Mouse (Mus musculus) thymus, adult 2 months (tissue): ENCODE measurements around the gene Trappc13. TPM values are rescaled to one million over a fixed set of nuclear protein-coding genes. Genes with fewer than 3 reads are reported as not detected.

Experiments used
- DNase-seq: peaks from one replicate; pipeline ENCODE4 v3.0.0; 2021
- H3K27ac ChIP-seq: fragments of 200-500 bp; 2 replicates; pipeline ENCODE4 v1.5.1; 2012; ENCODE audit warnings: low read length, control low read depth; ENCODE audit not compliant: control insufficient read depth, insufficient read depth
- H3K27me3 ChIP-seq: fragments of 200-500 bp; 2 replicates; pipeline ENCODE4 v1.6.1; 2012; ENCODE audit warnings: mild to moderate bottlenecking, low read length, moderate library complexity, mixed read lengths; ENCODE audit not compliant: control insufficient read depth, insufficient read depth
- H3K36me3 ChIP-seq: fragments of 200-500 bp; 2 replicates; pipeline ENCODE4 v1.6.1; 2012; ENCODE audit warnings: mild to moderate bottlenecking, low read length, moderate library complexity; ENCODE audit not compliant: control insufficient read depth, insufficient read depth
- H3K4me1 ChIP-seq: fragments of 200-500 bp; replicated peaks from 2 replicates; pipeline ENCODE4 v1.6.1; 2012; ENCODE audit warnings: low read length; ENCODE audit not compliant: control insufficient read depth, insufficient read depth
- H3K4me3 ChIP-seq: fragments of 200-500 bp; 2 replicates; pipeline ENCODE4 v1.5.1; 2012; ENCODE audit warnings: mild to moderate bottlenecking, low read length, control low read depth, moderate library complexity; ENCODE audit not compliant: control insufficient read depth, insufficient read depth
- CTCF ChIP-seq: fragments of 200-500 bp; IDR thresholded peaks from 2 replicates; pipeline ENCODE4 v1.5.1; 2012; ENCODE audit warnings: mild to moderate bottlenecking, control low read depth, low read length, moderate library complexity, borderline replicate concordance; ENCODE audit not compliant: control insufficient read depth, poor library complexity, insufficient read depth; ENCODE audit errors: extremely low read depth
- POLR2A ChIP-seq: fragments of 200-500 bp; IDR thresholded peaks from 2 replicates; pipeline ENCODE4 v1.6.1; 2012; ENCODE audit warnings: mild to moderate bottlenecking, low read length, control low read depth, moderate library complexity; ENCODE audit not compliant: control insufficient read depth, poor library complexity, insufficient read depth; ENCODE audit errors: extremely low read depth
- WGBS: fragments of 180-500 bp; shearing (Covaris S2); methylation state at CpG from one replicate; pipeline ENCODE4 v1.1.7; 2018; 5-methylcytosine and 5-hydroxymethylcytosine counted together
- polyA plus RNA-seq: library from polyadenylated mRNA; depleted of rRNA; stranded (reverse); fragments of >200 nt; gene quantifications from 2 replicates; pipeline ENCODE4 v1.2.3, GENCODE M21; 2012; rRNA removed

Trappc13 gene
- polyA plus RNA-seq, 1 experiment, result 10.4 TPM

GRCm38 (mm10) chr13:104108651-104109287, 69.5 kb downstream of the Trappc13 start:
- Histone ChIP-seq H3K4me1 (peaks cover 16% of the 10 kb centered on the region), H3K4me3 (peak overlapping the region; percentile 59), H3K27ac (no peak overlapping the region), H3K36me3 (no peaks in the 10 kb centered on the region), H3K27me3 (no peaks in the 10 kb centered on the region)
- 1% methylated on average over 24 of the region's 24 CpGs for WGBS
- no peak for DNase-seq
- TF ChIP-seq POLR2A, result no peak
- no peak for TF ChIP-seq CTCF

- no peaks in the 10 kb centered on the region for H3K4me1 ChIP-seq
- H3K4me3 ChIP-seq, result no peak overlapping the region
- DNase-seq, result no peak
- H3K27ac ChIP-seq, result no peak overlapping the region
- no peaks in the 10 kb centered on the region for H3K36me3 ChIP-seq
- H3K27me3 ChIP-seq, result no peaks in the 10 kb centered on the region
- no peak for TF ChIP-seq POLR2A
- TF ChIP-seq CTCF, result no peak
- WGBS, result 93% methylated on average over 5 of the region's 5 CpGs
Measured at GRCm38 (mm10) chr13:104101606-104102235, 76.5 kb downstream of the Trappc13 start.

- 97% methylated on average over 4 of the region's 4 CpGs for WGBS
- Histone ChIP-seq H3K36me3 (no peaks in the 10 kb centered on the region), H3K4me1 (no peaks in the 10 kb centered on the region), H3K27me3 (no peaks in the 10 kb centered on the region), H3K4me3 (no peak overlapping the region), H3K27ac (no peak overlapping the region)
- DNase-seq, result no peak
- no peak for TF ChIP-seq CTCF
- no peak for TF ChIP-seq POLR2A
Measured at GRCm38 (mm10) chr13:104100416-104100815, 77.9 kb downstream of the Trappc13 start.

GRCm38 (mm10) chr13:104097190-104097589, 81.1 kb downstream of the Trappc13 start:
- Histone ChIP-seq H3K4me1 (no peaks in the 10 kb centered on the region), H3K27me3 (no peaks in the 10 kb centered on the region), H3K27ac (no peak overlapping the region), H3K4me3 (no peak overlapping the region), H3K36me3 (no peaks in the 10 kb centered on the region)
- no peak for DNase-seq
- no peak for TF ChIP-seq POLR2A
- no peak for TF ChIP-seq CTCF
- 99% methylated on average over 7 of the region's 7 CpGs for WGBS

GRCm38 (mm10) chr13:104095955-104096354, 82.3 kb downstream of the Trappc13 start:
- Histone ChIP-seq H3K36me3 (no peaks in the 10 kb centered on the region), H3K4me1 (no peaks in the 10 kb centered on the region), H3K27ac (no peak overlapping the region), H3K27me3 (no peaks in the 10 kb centered on the region), H3K4me3 (no peak overlapping the region)
- DNase-seq, result no peak
- WGBS, result 96% methylated on average over 7 of the region's 7 CpGs
- TF ChIP-seq POLR2A (no peak), CTCF (no peak)

GRCm38 (mm10) chr13:104094531-104095385, 83.5 kb downstream of the Trappc13 start:
- no peak for DNase-seq
- TF ChIP-seq POLR2A (no peak), CTCF (no peak)
- no peak overlapping the region for H3K27ac ChIP-seq
- no peaks in the 10 kb centered on the region for H3K36me3 ChIP-seq
- 86% methylated on average over 11 of the region's 11 CpGs for WGBS
- H3K4me1 ChIP-seq, result no peaks in the 10 kb centered on the region
- no peaks in the 10 kb centered on the region for H3K27me3 ChIP-seq
- no peak overlapping the region for H3K4me3 ChIP-seq

Other genes starting within 250 kb of the Trappc13 start
- gene Nln, start 68.9 kb downstream of the Trappc13 start, polyA plus RNA-seq, result 2.6 and 2.9 TPM in 2 replicates
- gene Sgtb, start 68.7 kb downstream of the Trappc13 start, polyA plus RNA-seq, result 0.19 and 0.26 TPM in 2 replicates
- 3.2 and 3.5 TPM in 2 replicates for gene Trim23, start 328 bp upstream of the Trappc13 start, polyA plus RNA-seq
- 0.54 and 1.3 TPM in 2 replicates for gene Cenpk, start 50.1 kb upstream of the Trappc13 start, polyA plus RNA-seq
- 2.7 and 2.9 TPM in 2 replicates for gene Ppwd1, start 50.4 kb upstream of the Trappc13 start, polyA plus RNA-seq
- 5.0 and 6.4 TPM in 2 replicates for gene Adamts6, start 109.4 kb upstream of the Trappc13 start, polyA plus RNA-seq